Mouse (Mus musculus): ENCODE results near the gene Thsd4.

Thsd4 gene

GRCm38 (mm10) chr9:59941885-59942350 is 579.9 kb downstream of the Thsd4 start:
- DNase-seq (ENCODE audit: low read depth), result peak; percentile 94

- peak; percentile 67 for DNase-seq (ENCODE audit: low read depth)
These were observed 580.6 kb downstream of the Thsd4 start for GRCm38 (mm10) chr9:59940913-59941884.

DNA sequence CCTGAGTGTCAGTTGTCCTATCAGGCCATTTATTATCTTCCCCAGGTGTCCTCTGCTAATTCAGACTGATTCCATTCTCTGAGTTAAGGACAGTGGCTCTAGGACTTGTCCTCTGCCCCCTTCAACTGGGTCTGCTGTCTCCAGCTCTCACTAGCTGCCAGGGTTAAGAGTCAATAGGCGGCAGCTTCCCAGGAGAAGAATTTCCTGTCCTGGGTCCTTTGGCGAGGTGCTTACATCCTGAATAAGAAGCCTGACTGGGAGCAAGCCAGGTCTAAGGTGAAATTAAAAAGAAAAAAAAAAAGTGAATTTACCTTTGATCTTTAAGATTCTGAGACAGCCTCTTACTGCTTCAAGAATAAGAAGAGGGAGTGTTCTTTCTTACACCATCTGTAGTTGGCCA is 582.2 kb downstream of the Thsd4 start:
- no peak for DNase-seq (ENCODE audit: low read depth)

- DNase-seq (ENCODE audit: low read depth), result no peak
These were observed 583.3 kb downstream of the Thsd4 start for GRCm38 (mm10) chr9:59938529-59938928.

DNA sequence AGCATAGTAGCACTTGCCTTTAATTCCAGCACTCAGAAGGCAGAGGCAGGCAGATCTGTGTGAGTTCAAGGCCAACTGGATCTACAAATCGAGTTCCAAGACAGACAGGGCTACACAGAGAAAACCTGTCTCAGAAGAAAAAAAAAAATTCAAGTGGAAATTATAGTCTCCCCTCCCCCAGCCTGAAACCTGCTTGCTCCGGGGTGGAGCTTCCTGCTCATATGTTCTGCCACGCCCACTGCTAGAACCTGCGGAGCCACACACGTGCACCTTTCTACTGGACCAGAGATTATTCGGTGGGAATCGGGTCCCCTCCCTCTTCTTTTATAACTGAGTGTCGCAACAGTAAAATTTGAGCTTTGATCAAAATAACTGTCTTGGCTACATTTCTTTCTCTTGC is 586.0 kb downstream of the Thsd4 start:
- DNase-seq (ENCODE audit: low read depth), result peak; percentile 62

DNA sequence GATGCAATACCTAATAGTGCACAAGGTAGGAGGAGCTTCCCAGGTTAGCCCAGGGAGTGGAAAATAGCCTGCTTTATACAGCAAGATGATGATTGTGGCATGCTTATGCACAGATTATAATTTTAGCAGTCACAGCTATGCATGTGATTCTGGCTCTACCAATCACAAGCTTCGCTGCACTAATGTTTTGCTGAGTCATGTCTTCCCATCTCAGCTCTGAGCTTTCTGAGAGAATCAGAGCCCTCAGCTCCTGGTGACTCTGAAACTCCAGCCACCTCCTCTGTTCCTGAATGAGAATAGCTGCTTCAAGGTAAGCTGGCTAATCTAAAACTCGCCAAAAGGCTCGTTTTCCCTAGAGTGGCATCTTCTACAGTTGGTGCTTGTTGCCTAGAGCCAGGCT is 591.6 kb downstream of the Thsd4 start:
- DNase-seq (ENCODE audit: low read depth), result no peak

Data from naive thymus-derived CD4-positive, alpha-beta T cell, adult 2 months (primary cell).